Mouse (Mus musculus): ENCODE data around the gene Cabp1. TPM values are rescaled to one million over a fixed set of nuclear protein-coding genes. Genes with fewer than 3 reads are reported as not detected.

The Cabp1 gene
- total RNA-seq, 2 experiments from 2014 or later, result 295 to 302 TPM

GRCm38 (mm10) chr5:115212861-115213260 is 18.7 kb upstream of the Cabp1 start:
- intact Hi-C loops (cut with DNase I), result no loop called here
- DNase-seq (ENCODE audit: low spot score in 2 of 2), result peak; percentile 32 to 85

- intact Hi-C loops (cut with DNase I), result no loop called here
- peak in 1 of 2 experiments; percentile 61 for DNase-seq (ENCODE audit: low spot score in 2 of 2)
These were observed 18.3 kb upstream of the Cabp1 start for GRCm38 (mm10) chr5:115212451-115212850.

- DNase-seq (ENCODE audit: low spot score in 2 of 2), result no peak
- intact Hi-C loops (cut with DNase I), result no loop called here
These were observed 16.2 kb upstream of the Cabp1 start for GRCm38 (mm10) chr5:115210380-115210779.

GRCm38 (mm10) chr5:115208601-115209000 is 14.4 kb upstream of the Cabp1 start:
- intact Hi-C loops (cut with DNase I), result no loop called here
- no peak for DNase-seq (ENCODE audit: low spot score in 2 of 2)

- intact Hi-C loops (cut with DNase I), result loop anchor here (2.0 kb wide), 1 partner anchor 27 kb away; the partner anchor contains the start of gene Pop5
These were observed 13.7 kb upstream of the Cabp1 start for GRCm38 (mm10) chr5:115207892-115208291.

GRCm38 (mm10) chr5:115207244-115207643 is 13.1 kb upstream of the Cabp1 start:
- no peak for DNase-seq (ENCODE audit: low spot score in 2 of 2)
- intact Hi-C loops (cut with DNase I), result loop anchor here (2.0 kb wide), 1 partner anchor 28 kb away; the partner anchor contains the start of gene Pop5

More at GRCm38 (mm10) chr5:115207892-115208291, 13.7 kb upstream of the Cabp1 start:
- peak in 1 of 2 experiments; percentile 83 for DNase-seq (ENCODE audit: low spot score in 2 of 2)

GRCm38 (mm10) chr5:115204562-115205311 is 10.6 kb upstream of the Cabp1 start:
- intact Hi-C loops (cut with DNase I), result no loop called here
- peak; percentile 65 to 85 for DNase-seq (ENCODE audit: low spot score in 2 of 2)

GRCm38 (mm10) chr5:115203735-115204561 is 9.8 kb upstream of the Cabp1 start:
- peak in 1 of 2 experiments; percentile 51 for DNase-seq (ENCODE audit: low spot score in 2 of 2)
- intact Hi-C loops (cut with DNase I), result no loop called here

- peak in 1 of 2 experiments; percentile 62 for DNase-seq (ENCODE audit: low spot score in 2 of 2)
- intact Hi-C loops (cut with DNase I), result no loop called here
These were observed 543 bp upstream of the Cabp1 start for GRCm38 (mm10) chr5:115194626-115195221.

- peak; percentile 49 to 70 for DNase-seq (ENCODE audit: low spot score in 2 of 2)
- intact Hi-C loops (cut with DNase I), result no loop called here
These were observed 955 bp downstream of the Cabp1 start for GRCm38 (mm10) chr5:115193226-115193625.

GRCm38 (mm10) chr5:115192828-115193195 is 1.4 kb downstream of the Cabp1 start:
- intact Hi-C loops (cut with DNase I), result no loop called here
- DNase-seq (ENCODE audit: low spot score in 2 of 2), result no peak

GRCm38 (mm10) chr5:115191880-115192827 is 2.0 kb downstream of the Cabp1 start:
- intact Hi-C loops (cut with DNase I), result no loop called here
- peak; percentile 49 to 50 for DNase-seq (ENCODE audit: low spot score in 2 of 2)

GRCm38 (mm10) chr5:115190081-115190480 is 4.1 kb downstream of the Cabp1 start:
- DNase-seq (ENCODE audit: low spot score in 2 of 2), result no peak
- intact Hi-C loops (cut with DNase I), result no loop called here

- intact Hi-C loops (cut with DNase I), result no loop called here
- no peak for DNase-seq (ENCODE audit: low spot score in 2 of 2)
These were observed 5.4 kb downstream of the Cabp1 start for GRCm38 (mm10) chr5:115188824-115189223.

GRCm38 (mm10) chr5:115187188-115188131 is 6.7 kb downstream of the Cabp1 start:
- peak; percentile 91 to 94 for DNase-seq (ENCODE audit: low spot score in 2 of 2)
- intact Hi-C loops (cut with DNase I), result loop anchor here (1.0 kb wide), 1 partner anchor 49 kb away; no protein-coding TSS in a partner anchor

GRCm38 (mm10) chr5:115186371-115187073 is 7.7 kb downstream of the Cabp1 start:
- intact Hi-C loops (cut with DNase I), result loop anchor here (1.0 kb wide), 1 partner anchor 50 kb away; no protein-coding TSS in a partner anchor
- DNase-seq (ENCODE audit: low spot score in 2 of 2), result peak; percentile 23 to 73

- intact Hi-C loops (cut with DNase I), result no loop called here
- DNase-seq (ENCODE audit: low spot score in 2 of 2), result peak in 1 of 2 experiments; percentile 66
These were observed 9.5 kb downstream of the Cabp1 start for GRCm38 (mm10) chr5:115184726-115185125.
